Mouse (Mus musculus): ENCODE measurements at regions not wholly inside any gene's neighbourhood (a gene's known extent, or its start where the extent isn't known, plus 50 kb on each side); places are given as distances from the start of the nearest gene placed in this dataset.

DNA sequence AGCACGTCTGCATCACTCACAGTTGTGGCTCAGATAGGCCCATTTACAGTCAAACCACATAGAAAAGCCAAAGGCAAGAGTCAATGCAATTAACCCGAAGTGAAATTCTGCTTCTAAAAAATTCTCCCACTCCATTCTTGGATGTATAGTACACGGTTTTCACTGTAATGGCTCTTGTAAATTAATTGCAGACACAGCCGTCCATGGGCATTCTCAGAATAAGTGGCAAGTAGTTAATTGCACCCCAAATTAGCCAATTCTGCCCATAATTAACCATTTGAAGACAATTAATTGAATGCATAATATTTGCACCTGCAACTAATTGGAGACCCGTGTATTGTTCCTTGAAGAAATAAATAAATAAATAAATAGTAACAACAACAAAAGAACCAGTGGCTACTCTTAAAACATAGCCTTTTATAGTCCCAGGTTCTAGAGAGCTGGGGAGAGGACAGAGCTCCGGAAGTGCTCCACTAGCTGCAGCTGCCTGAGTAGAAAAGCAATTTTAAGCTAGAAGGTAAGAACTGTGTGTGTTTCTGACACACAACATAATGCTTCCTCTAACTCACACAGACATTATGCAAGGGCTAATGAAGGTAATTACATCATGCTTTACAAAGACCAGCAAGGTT lies 266.2 kb downstream of the Sox11 start:
- no peak for DNase-seq
- TF ChIP-seq CTCF (IDR thresholded peaks at IDR 0.05; ENCODE audit: insufficient read depth, low read length) = no peak
- TF ChIP-seq POLR2A (IDR thresholded peaks at IDR 0.05; ENCODE audit: borderline replicate concordance, extremely low read depth, low read depth, low read length) = no peak
- 83% methylated on average over 6 of the region's 6 CpGs for WGBS
- Histone ChIP-seq H3K4me1 (ENCODE audit: control insufficient read depth, insufficient read depth, low read length) (no peaks in the 10 kb centered on the region), H3K4me3 (replicated peaks; ENCODE audit: extremely low read depth, low read depth, low read length) (no peak overlapping the region)

DNA sequence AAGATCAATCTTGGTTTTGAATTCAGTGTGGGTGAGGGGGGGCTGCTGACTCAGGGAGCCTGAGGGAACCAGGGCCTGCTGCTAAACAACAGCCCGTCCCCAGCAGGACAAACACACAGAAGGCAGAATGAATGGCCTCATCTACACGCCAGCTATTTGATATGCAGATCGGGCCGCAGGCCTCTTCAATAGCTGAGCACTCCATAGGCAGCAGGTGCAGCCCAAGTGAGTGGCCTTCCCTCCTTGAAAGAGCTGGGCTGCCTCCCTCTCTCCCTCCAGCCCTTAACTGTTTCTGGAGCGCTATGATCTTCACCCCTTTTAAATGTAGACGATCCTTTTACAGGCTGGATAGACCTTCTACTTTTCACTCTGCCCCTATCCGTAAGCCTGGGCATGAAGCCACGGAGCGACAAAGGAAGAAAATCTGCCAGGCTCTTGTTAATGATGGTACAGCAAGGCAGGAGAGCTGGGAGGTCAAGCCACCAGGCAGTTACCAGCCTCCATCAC lies 277.3 kb downstream of the Sox11 start:
- Histone ChIP-seq H3K4me1 (ENCODE audit: control insufficient read depth, insufficient read depth, low read length) (no peaks in the 10 kb centered on the region), H3K4me3 (replicated peaks; ENCODE audit: extremely low read depth, low read depth, low read length) (no peak overlapping the region)
- no peak for TF ChIP-seq CTCF (IDR thresholded peaks at IDR 0.05; ENCODE audit: insufficient read depth, low read length)
- TF ChIP-seq POLR2A (IDR thresholded peaks at IDR 0.05; ENCODE audit: borderline replicate concordance, extremely low read depth, low read depth, low read length) = no peak
- no peak for DNase-seq
- WGBS = 65% methylated on average over 9 of the region's 9 CpGs

DNA sequence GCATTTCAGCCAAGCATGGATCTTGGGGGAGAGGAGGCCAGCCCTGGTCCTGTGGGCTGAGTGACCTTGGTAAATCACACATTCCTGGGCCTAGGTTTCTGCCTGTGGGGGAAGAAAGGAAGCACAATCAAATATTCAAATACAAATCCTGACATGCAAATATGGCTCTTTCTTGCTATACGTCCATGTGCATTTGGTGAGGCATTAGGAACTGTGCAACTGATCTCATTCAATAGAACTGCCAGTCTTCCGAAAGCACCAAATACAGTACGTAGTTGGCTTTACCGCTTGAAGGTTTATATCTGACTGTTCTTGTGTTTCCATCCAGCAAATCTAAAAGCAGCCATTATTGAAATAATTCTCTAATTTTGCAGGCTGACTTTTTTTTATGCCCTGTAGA lies 278.9 kb downstream of the Sox11 start:
- Histone ChIP-seq H3K4me1 (ENCODE audit: control insufficient read depth, insufficient read depth, low read length) (no peaks in the 10 kb centered on the region), H3K4me3 (replicated peaks; ENCODE audit: extremely low read depth, low read depth, low read length) (no peak overlapping the region)
- no peak for DNase-seq
- no peak for TF ChIP-seq POLR2A (IDR thresholded peaks at IDR 0.05; ENCODE audit: borderline replicate concordance, extremely low read depth, low read depth, low read length)
- no peak for TF ChIP-seq CTCF (IDR thresholded peaks at IDR 0.05; ENCODE audit: insufficient read depth, low read length)
- 97% methylated on average over 4 of the region's 4 CpGs for WGBS

DNA sequence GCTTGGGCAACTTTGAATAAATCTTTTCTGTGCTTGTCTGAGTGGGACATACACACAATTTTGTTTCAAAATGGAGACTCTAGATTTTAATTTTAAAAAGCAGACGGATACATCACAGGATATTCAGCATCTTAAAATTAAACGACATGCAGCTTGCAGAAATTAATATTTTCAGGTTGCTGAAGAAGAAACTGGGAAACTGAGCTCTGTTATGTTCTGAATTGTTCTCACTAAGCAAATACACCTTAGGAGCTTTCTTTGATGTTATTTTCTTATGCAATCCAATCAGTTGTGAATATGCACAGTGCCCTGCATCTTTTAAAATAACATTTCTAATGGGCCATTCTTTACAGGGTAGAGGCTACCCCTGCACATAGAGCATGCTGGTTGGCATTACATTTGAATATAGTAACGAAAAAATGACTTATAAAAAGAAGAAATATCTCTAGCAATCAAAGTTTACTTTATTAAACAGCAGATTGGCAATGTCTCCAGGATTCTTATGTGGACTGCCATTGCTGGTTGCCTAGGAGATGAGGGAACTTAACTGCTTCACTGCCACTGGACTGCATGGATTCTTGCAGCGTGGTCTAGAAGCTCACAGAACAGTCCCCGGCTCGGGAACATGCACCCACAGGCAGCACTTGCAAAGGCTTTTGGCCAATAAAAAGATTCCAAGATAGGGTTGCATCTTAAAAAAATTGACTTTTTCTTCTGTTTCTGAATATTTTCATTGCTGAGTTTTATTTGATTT lies 279.7 kb downstream of the Sox11 start:
- WGBS = 72% methylated on average over 6 of the region's 6 CpGs
- DNase-seq = no peak
- no peak overlapping the region for H3K4me3 ChIP-seq (replicated peaks; ENCODE audit: extremely low read depth, low read depth, low read length)

DNA sequence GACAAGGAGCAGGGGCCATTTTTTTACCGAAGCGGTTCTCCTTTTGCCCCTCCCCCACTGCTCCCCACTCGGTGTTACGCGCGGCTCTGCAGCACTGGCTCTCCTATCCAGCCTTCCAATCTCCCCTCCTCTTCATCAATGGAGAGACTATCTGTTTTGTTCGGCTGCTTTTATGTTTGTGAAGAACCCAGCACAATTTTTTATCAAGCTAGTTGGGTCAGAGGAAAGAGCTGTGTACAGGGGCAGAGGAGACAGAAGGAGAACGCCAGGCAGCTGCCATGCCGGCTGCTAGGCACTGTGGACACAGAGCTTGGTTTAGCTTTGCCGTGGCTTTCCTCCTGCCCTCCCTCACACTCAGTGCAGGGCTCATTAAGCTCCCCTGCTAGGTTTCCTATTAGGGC lies 280.3 kb downstream of the Sox11 start:
- Histone ChIP-seq H3K4me1 (ENCODE audit: control insufficient read depth, insufficient read depth, low read length) (no peaks in the 10 kb centered on the region), H3K4me3 (replicated peaks; ENCODE audit: extremely low read depth, low read depth, low read length) (no peak overlapping the region)
- 5% methylated on average over 10 of the region's 10 CpGs for WGBS
- DNase-seq = no peak
- no peak for TF ChIP-seq CTCF (IDR thresholded peaks at IDR 0.05; ENCODE audit: insufficient read depth, low read length)
- TF ChIP-seq POLR2A (IDR thresholded peaks at IDR 0.05; ENCODE audit: borderline replicate concordance, extremely low read depth, low read depth, low read length) = no peak

More for the DNA sequence above, 279.7 kb downstream of the Sox11 start:
- H3K4me1 ChIP-seq (ENCODE audit: control insufficient read depth, insufficient read depth, low read length) = no peaks in the 10 kb centered on the region
- TF ChIP-seq CTCF (IDR thresholded peaks at IDR 0.05; ENCODE audit: insufficient read depth, low read length) (no peak), POLR2A (IDR thresholded peaks at IDR 0.05; ENCODE audit: borderline replicate concordance, extremely low read depth, low read depth, low read length) (no peak)

DNA sequence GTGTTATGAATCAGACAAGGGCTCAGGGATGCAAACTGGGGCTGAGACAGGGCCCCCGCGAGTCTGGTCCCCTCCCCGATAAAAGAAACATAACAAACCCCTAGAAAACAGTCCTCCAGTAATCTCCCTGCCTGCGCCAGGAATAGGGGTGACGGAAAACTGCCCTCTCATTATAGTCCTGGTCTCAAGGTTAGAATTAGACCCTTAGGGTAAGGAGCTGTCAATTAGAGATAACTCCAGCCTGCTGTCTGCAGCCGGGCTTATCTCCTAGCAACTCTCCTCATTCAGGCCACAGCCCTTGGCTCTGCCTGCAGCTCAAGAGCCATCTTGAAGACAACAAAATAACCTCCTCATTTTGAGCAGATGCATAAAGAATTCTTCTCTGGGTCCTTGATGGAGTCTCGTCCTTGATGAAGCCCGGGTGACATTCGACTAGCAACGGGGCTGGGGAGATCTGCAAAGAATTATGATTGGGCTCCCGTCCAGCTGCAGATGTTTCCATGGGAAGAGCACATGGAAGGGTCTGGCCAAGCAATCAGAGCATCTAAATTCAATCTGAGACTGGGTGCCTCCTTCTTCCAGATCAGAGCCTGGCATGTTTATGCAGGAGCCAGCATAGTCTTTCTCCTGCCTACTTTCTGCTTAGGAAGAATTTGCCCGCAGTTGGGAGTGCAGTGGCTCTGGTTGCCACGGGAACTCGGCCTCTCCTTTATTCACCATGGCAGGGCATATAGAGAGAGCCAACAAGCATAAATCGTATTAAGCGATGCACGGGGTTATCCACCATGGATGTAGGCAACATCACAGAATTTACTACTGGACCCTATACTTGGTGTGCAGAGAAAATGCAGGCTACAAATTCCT lies 281.2 kb downstream of the Sox11 start:
- Histone ChIP-seq H3K4me3 (replicated peaks; ENCODE audit: extremely low read depth, low read depth, low read length) (no peak overlapping the region), H3K4me1 (ENCODE audit: control insufficient read depth, insufficient read depth, low read length) (no peaks in the 10 kb centered on the region)
- 42% methylated on average over 17 of the region's 17 CpGs for WGBS
- no peak for DNase-seq
- TF ChIP-seq POLR2A (IDR thresholded peaks at IDR 0.05; ENCODE audit: borderline replicate concordance, extremely low read depth, low read depth, low read length) (no peak), CTCF (IDR thresholded peaks at IDR 0.05; ENCODE audit: insufficient read depth, low read length) (no peak)

DNA sequence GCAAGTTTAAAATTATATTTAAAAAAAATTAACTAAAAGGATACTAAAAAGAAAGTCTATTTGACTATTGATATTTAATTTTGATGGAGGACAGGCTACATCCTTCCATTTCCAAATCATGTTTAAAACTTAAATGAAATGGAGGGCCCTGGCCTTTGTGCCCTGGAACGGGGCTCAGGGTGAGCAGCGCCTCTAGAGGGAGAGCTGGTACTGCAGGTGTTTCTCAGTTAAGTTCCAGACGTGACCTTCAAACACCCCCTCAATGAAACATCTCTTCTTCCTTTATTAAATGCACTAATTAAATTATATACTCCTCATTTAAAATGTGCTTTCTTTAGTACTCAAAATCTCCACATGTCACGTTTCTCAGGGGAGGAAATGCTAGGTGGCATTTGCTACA lies 282.5 kb downstream of the Sox11 start:
- 38% methylated on average over 4 of the region's 4 CpGs for WGBS
- peak; percentile 19 for DNase-seq
- TF ChIP-seq CTCF (IDR thresholded peaks at IDR 0.05; ENCODE audit: insufficient read depth, low read length) (peak; percentile 72), POLR2A (IDR thresholded peaks at IDR 0.05; ENCODE audit: borderline replicate concordance, extremely low read depth, low read depth, low read length) (no peak)
- no peaks in the 10 kb centered on the region for H3K4me1 ChIP-seq (ENCODE audit: control insufficient read depth, insufficient read depth, low read length)
- no peak overlapping the region for H3K4me3 ChIP-seq (replicated peaks; ENCODE audit: extremely low read depth, low read depth, low read length)

DNA sequence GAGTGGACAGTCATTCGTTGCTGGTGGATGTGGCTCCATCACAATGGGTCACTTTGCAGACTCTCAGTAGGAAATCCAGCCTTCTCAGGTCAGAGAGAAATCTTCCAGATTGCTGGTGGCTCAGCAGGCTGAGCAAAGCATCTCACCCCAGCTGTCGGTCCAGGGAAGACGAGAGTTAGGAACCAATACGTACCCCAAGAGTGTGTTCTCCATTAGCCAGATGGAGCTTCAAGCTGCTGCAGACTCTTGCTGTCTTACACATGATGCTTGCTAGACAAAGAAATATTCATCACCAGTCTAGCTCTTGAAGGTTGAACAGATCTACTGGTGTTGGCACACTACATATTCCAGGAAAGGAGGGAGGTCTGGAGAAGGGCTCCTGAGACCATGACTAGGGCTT lies 288.0 kb downstream of the Sox11 start:
- H3K4me3 ChIP-seq (replicated peaks; ENCODE audit: extremely low read depth, low read depth, low read length) = no peak overlapping the region
- no peak for DNase-seq
- TF ChIP-seq CTCF (IDR thresholded peaks at IDR 0.05; ENCODE audit: insufficient read depth, low read length) (no peak), POLR2A (IDR thresholded peaks at IDR 0.05; ENCODE audit: borderline replicate concordance, extremely low read depth, low read depth, low read length) (no peak)
- H3K4me1 ChIP-seq (ENCODE audit: control insufficient read depth, insufficient read depth, low read length) = no peaks in the 10 kb centered on the region
- 88% methylated on average over 4 of the region's 4 CpGs for WGBS

DNA sequence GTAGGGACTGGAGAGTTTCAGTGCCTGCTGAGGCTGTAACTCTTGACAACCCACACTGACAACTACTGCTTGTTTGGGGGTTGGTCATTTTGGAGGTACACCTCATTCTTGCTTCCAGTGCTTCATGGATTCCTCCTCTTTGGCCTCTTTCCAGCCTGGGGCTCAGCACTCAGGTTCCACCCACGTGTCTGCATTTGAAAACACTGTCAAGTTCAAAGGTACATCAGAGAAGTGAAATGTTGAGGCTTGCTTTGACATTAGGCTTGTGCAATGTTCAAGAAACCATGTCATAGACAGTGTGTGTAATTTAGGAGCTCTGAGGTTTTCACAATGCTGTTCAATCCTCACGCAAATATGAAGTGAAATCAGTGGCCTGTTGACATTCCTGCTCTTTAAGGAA lies 304.5 kb downstream of the Sox11 start:
- no peaks in the 10 kb centered on the region for H3K4me1 ChIP-seq (ENCODE audit: control insufficient read depth, insufficient read depth, low read length)
- no peak for TF ChIP-seq CTCF (IDR thresholded peaks at IDR 0.05; ENCODE audit: insufficient read depth, low read length)
- no peak for TF ChIP-seq POLR2A (IDR thresholded peaks at IDR 0.05; ENCODE audit: borderline replicate concordance, extremely low read depth, low read depth, low read length)
- no peak for DNase-seq
- 62% methylated on average over 2 of the region's 2 CpGs for WGBS
- no peak overlapping the region for H3K4me3 ChIP-seq (replicated peaks; ENCODE audit: extremely low read depth, low read depth, low read length)

Data from lung, adult 2 months (tissue).